Mouse (Mus musculus) ZHBTc4 (cell line): ENCODE data around the gene Nkx6-2.

Source experiments
- DNase-seq: peaks from one replicate; pipeline ENCODE4 v3.0.0-alpha.2; 2011; ENCODE audit warnings: low read depth, low spot score

Nkx6-2 gene

GRCm38 (mm10) chr7:139582595-139582994, at the start of gene Nkx6-2:
Gene Nkx6-2, minus strand, starts transcription at chr7:139582797.
- DNase-seq, result peak; percentile 76

- DNase-seq, result no peak
These were observed 42.6 kb upstream of the Nkx6-2 start for GRCm38 (mm10) chr7:139625156-139625555.

GRCm38 (mm10) chr7:139622568-139622967, 40.0 kb upstream of the Nkx6-2 start:
- no peak for DNase-seq

DNA sequence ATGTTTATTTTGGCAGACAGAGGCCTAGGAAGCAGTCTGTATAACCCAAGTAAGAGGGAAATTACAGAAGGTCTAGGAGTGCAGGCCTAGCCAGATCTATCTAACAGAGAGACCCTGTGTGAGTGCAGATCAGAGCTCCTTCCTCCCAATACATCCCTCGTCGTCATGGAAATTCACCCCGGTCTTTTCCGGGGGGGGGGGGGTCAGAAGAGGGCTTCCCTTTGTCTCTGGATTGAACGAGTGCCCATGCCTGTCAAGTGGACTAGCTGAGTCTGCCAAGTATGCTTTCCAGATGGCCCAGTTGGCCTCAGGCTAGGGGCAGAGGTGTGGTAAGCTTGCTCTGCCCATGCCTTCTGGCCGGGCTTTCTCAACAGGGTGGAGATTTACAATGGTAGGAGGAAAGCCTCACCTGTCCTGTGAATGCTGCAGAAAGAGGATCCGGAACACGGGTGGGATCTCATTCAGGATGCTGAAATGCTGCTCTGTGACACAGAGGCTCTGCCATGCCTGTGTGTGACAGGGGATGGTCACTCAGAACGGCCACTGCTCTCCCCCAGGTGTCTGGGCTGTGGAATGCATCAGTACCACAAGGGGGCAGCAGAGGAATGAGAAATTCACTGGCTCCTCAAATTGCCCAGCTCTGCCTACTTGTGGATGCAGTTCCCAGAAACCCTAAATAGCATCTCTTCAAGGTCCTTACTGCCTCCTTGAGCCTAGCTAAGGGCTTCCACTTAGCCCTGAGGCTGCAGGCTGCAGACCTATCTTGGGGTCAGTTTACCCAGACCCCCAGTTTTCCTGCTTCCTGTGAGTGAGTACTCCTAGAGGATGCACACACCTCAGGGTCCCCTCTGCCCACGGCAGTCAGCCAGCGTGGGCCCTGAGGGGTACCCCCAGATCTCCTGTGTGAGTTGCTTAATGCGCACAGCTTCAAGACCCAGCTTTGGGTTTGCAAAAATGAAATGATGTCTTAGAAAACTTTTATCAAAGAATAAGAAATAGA, 33.5 kb upstream of the Nkx6-2 start:
- DNase-seq, result peak; percentile 77

- DNase-seq, result no peak
These were observed 27.7 kb upstream of the Nkx6-2 start for GRCm38 (mm10) chr7:139610328-139610727.

DNA sequence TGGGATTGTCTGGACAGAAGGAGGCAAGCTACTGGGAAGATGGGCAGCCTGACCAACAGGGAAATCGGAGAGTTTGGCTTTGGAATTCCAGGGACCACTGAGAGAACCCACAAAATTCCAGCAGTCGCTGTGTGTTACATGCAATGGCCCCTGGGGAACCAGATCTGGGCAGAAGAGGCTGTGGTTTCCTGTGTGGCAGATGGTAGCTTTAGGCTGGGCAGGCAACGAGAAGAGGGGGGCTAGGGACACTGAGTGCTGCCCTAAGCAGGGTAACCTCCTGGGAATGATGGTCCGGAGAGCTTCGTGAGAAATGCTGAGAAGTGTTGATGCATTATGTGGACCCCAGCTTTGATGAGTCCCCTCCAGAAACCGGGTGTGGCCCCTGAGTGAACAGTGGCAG, 13.3 kb upstream of the Nkx6-2 start:
- DNase-seq, result no peak

- no peak for DNase-seq
These were observed 12.7 kb upstream of the Nkx6-2 start for GRCm38 (mm10) chr7:139595311-139595710.

- peak; percentile 70 for DNase-seq
These were observed 8.7 kb upstream of the Nkx6-2 start for GRCm38 (mm10) chr7:139591311-139591710.

DNA sequence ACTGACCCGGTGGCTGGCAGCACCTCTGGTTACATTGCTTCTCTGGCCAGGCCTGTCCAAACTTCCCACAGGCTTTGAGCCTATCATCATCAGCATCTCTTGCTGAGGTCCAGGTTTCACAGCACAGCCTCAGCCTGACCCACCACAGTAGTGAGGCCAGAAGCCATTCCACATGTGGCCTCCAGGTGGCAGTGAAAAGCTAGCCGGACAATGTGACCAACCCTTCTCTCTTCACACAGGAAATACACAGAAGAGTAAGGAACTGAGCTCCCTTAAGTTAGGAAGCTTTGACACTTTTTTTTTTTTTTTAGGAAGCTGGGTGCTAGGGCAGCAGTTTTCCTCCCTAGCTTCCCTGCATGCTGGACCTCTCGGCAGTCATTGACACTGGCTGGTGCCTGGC, 7.7 kb upstream of the Nkx6-2 start:
- peak; percentile 87 for DNase-seq

- no peak for DNase-seq
These were observed 5.3 kb upstream of the Nkx6-2 start for GRCm38 (mm10) chr7:139587919-139588318.

GRCm38 (mm10) chr7:139585183-139585821, 2.7 kb upstream of the Nkx6-2 start:
- DNase-seq, result peak; percentile 38

DNA sequence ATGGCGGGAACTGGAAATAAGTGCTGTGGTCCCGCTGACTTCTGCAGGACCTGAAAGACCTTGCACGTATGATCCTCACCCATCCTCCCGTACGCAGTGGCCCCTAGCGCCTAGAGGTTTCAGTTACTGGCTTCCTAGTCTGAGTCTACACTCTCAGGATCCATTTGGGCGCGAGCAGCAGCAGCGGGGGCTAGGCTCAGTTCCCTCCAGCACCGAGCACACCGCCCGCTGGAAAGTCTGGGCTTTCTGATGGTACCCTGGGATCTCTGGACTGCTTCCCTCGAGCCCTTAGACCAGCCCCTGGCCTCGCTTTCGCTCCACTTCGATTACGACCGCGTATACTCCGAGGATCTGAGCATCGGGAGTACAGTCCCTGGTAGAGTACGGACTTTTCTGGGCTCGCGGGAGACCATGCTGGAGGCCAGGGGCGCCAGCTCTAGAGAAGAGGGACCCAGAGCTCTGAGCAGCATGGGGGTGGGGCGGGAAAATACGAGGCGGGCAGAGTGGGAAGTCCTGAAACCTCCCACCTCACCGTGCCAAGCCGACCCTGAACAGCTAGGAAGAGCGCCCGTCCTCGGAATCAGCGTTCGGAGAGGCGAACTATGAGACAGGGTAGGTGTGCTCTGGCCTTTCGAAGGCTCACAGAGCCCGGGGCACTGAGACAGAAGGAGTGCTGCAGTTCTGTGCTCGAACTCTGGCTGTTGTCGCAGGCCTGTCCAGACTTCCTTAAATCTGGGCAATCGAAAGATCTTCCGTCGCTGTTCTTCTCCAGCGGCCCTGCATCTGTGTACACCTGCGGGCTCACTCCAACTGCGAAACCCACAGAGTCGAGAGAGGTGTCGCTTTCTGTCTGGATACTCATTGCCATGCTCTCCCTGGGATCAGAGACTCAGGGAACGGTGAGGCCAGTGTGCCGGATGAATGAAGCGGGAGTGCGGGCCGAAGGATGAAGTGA, 1.9 kb upstream of the Nkx6-2 start:
- peak; percentile 51 for DNase-seq

GRCm38 (mm10) chr7:139583094-139583737, 619 bp upstream of the Nkx6-2 start:
- DNase-seq, result no peak

GRCm38 (mm10) chr7:139581801-139582571, 611 bp downstream of the Nkx6-2 start:
- DNase-seq, result peak; percentile 82

GRCm38 (mm10) chr7:139580851-139581775, 1.5 kb downstream of the Nkx6-2 start:
- DNase-seq, result peak; percentile 69

- peak; percentile 74 for DNase-seq
These were observed 3.2 kb downstream of the Nkx6-2 start for GRCm38 (mm10) chr7:139579261-139579905.

- DNase-seq, result no peak
These were observed 6.4 kb downstream of the Nkx6-2 start for GRCm38 (mm10) chr7:139576064-139576686.

DNA sequence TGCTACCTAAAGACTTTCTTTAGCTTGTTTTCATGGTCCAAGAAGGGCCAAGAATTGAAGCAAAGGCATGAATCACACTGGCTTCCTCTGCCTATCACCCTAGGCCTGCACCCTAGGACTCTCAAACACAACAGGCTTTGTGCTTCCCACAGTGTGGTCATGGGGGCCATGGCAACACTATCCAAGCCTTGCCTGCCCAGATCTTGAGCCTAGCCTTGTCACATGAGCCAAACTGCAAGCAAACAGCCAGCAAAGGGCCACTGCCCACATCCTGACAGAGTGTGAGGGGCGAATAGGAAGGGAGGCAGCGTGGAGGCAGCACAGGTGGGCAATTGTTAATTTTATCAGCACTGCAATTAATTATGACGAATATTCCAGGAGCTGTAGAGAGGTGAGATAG, 9.9 kb downstream of the Nkx6-2 start:
- no peak for DNase-seq
